Mouse (Mus musculus) erythroblast, embryonic 14.5 days (primary cell): ENCODE results near the gene Dnm1.

Experiments used
- GATA1 ChIP-seq: IDR thresholded peaks from 2 replicates; pipeline ENCODE4 v1.6.1; 2012; ENCODE audit warnings: low read length, inconsistent platforms, mixed read lengths
- TAL1 ChIP-seq: IDR thresholded peaks from 3 replicates; pipeline ENCODE4 v1.6.1; 2012; ENCODE audit warnings: low read length, inconsistent platforms, mixed read lengths

DNA sequence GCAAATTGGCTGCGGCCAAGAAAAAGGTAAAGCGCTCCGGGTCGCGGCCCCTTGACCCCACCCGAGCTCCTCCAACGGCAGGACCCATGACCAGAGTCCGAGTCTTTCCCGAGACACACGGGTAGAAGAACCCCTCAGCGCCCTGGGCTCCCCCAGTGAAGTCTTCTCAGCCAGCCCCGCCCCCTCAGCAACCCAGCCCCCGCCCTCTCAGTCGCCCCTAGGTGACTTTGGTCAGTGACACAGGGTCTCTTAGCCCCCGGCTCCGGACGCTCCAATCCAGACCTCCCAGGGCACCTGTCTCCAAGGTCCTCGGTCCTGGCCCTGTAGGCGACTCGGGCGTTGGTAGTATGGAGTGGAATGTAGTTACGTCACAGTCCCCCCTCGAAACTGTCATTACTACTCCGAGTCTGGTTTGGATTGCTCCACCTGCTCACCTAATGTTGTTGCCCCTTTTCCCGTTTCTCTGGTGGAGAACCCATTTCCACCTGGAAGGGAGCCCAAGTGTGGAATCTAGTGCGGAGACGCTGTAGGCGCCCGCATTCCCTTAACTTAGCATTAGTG lies 64.7 kb downstream of the Dnm1 start:
- TF ChIP-seq TAL1 (no peak), GATA1 (no peak)
